In genomic region chr14:102891552-102891951, GRCm38 (mm10) we compare ENCODE assay signal across 19 mouse cellular contexts.
DNase-seq lines count a peak whose midpoint lies in the region; ATAC-seq and TF ChIP-seq lines count a peak whose summit lies in the region.
"Had no signal": no experiment of that assay in that cellular context is flagged by ENCODE, and none has a peak within 500 bp of the region (broad histone marks: within the 10 kb centered on the region; RNA-seq: fewer than 3 reads in every experiment).

No protein-coding gene starts in this region.

- no peak for TF ChIP-seq POLR2A in brain, embryonic 14.5 days (IDR thresholded peaks at IDR 0.05; ENCODE audit: borderline replicate concordance, extremely low read depth, insufficient read depth, insufficient read length, poor library complexity, severe bottlenecking)

- DNase-seq in R1 (ENCODE audit: low read depth, low spot score): peak; percentile 6
- peak; percentile 39 for DNase-seq in brain, embryonic 14.5 days (ENCODE audit: low read depth)
- no peak for DNase-seq in kidney, adult 11 months
- DNase-seq in frontal cortex, postnatal 14 days (ENCODE audit: low spot score in 2 of 2): no peak
- no peak for DNase-seq in urinary bladder, adult 18-20 months (ENCODE audit: low spot score in 2 of 2)
- DNase-seq: adrenal gland, adult 8-10 months; adrenal gland, postnatal 14 days; adrenal gland, postnatal 36 days; cerebellum, adult 11 months; cerebellum, adult 18-20 months; cerebellum, adult 8-10 months; cerebellum, adult 9-11 months; cerebellum, postnatal 14 days; cerebellum, postnatal 36 days; forebrain, postnatal 0 days had no signal

- TF ChIP-seq CTCF in brain, embryonic 14.5 days (IDR thresholded peaks at IDR 0.05; ENCODE audit: borderline replicate concordance, extremely low read depth, insufficient read depth, insufficient read length): no peak

- ATAC-seq in megakaryocyte, adult 5-6 weeks (ENCODE audit: poor library complexity, severe bottlenecking): peak; percentile 81
- ATAC-seq: activated CD4-positive, CD25-positive, alpha-beta regulatory T cell, adult 4 months; forebrain, embryonic 13.5 days; forebrain, embryonic 15.5 days; forebrain, postnatal 0 days had no signal

Comparison
In these comparisons a context has a peak if more than half of its experiments do, and no peak if none do; other contexts are left out.
1. DNase-seq: peak in R1 (single experiment) and brain, embryonic 14.5 days (single experiment); none in kidney, adult 11 months (single experiment), frontal cortex, postnatal 14 days (0 of 2) and urinary bladder, adult 18-20 months (0 of 2).